Mouse (Mus musculus) bone marrow, adult 2 months (tissue): ENCODE data around the gene Ppp3ca.

Source experiments
- CTCF ChIP-seq: fragments of 200-500 bp; IDR thresholded peaks from 2 replicates; pipeline ENCODE4 v1.5.1; 2011; ENCODE audit warnings: low read length, control low read depth; ENCODE audit not compliant: control insufficient read depth, insufficient read depth
- POLR2A ChIP-seq: fragments of 200-500 bp; IDR thresholded peaks from 2 replicates; pipeline ENCODE4 v1.6.1; 2011; ENCODE audit warnings: low read depth, mild to moderate bottlenecking, control low read depth, low read length, borderline replicate concordance; ENCODE audit not compliant: control insufficient read depth

GRCm38 (mm10) chr3:136725311-136726156 lies 55.6 kb downstream of the Ppp3ca start:
- TF ChIP-seq CTCF, result no peak
- no peak for TF ChIP-seq POLR2A
